Mouse (Mus musculus): ENCODE data around the gene Daam2.
A peak's percentile ranks its signal among the peaks of the same experiment; 100 is the strongest.

Gene Daam2

DNA sequence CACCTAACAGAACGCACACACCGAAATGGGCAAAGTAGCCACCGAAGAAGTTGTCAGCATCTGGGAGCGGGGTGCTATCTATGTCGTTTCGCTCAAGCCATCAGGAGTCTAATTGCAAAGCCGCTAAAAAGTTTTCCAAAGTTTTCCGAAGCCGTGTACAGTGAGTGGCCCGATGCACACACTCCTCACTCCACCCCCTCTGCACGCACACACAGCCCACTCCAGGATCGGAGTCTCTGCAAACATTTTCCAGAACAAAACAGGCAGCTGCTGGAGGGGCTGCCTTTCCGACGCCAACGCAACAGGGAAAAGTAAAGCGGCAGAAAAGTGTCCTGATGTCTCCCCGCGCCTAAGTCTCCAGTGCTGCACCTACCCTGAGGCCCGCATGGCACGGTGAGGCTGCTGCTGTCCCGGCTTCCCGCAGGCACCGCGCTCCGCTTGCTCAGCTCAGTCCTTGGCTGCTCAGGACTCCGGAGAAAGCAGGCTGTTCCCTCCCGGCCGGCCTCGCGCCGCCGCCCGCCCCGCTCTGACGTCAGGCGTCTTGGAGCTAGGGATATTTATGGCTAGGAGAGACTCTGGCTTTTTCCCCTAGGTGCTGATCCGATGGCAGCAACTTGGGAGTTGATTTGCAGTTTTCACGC, at the start of gene Daam2:
Gene Daam2 (minus strand): TSS at position 514 of the 641 bp plus-strand sequence.
- DNase-seq (ENCODE audit: low spot score in 2 of 2), result peak; percentile 40 to 71

DNA sequence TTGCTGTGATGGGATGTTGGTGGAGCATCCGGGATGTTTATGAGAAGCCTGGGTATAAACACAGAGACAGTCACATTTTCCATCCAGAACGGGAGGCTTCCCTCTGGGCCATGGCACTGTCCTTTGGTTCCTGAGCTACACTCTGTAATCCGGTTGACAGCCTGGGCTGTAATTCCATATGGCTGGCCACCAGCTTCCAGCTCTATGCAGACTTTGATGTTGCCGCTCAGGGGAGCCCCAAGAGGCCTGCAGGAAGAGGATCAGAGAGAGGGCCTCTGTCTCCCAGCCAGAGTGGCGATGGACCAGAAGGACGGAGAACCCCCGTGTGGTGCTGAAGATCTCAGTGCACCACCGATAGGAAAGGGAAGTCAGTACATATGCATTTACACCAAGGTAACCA, 46.2 kb upstream of the Daam2 start:
- no peak for DNase-seq (ENCODE audit: low spot score in 2 of 2)

DNA sequence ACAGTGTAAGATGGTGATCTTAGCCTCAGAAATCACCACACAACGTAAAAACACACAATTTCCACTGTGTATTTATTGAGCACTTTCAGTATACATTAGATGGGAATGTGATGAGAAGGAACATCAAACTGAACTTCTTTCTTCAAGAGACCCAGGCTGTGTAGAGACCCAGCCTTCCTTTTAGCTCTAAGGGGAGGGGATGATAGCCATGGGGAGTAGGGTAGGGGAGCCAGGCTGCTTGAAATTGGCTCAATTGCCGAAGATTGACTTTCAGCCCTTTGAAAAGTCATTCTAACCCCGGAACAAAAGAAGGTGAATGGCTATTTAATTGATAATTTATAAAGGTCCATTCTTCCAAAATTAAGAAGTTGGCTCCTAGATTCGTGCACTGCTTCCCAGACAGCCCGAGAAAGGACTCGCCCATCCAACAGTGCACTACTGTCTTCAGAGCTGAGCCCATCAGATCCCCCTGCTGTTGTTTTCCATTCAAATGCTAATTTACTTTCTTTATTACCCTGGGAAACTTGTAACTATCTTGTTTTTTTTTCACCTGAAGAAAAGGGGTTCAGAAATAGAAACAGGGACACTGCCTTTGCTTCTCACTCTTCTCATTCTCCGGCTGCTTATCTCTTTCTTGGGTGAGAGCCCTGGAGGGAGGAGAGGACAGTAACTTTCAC, 43.3 kb upstream of the Daam2 start:
- no peak for DNase-seq (ENCODE audit: low spot score in 2 of 2)

- DNase-seq (ENCODE audit: low spot score in 2 of 2), result no peak
Observed at GRCm38 (mm10) chr17:49605397-49605796, 41.3 kb upstream of the Daam2 start.

DNA sequence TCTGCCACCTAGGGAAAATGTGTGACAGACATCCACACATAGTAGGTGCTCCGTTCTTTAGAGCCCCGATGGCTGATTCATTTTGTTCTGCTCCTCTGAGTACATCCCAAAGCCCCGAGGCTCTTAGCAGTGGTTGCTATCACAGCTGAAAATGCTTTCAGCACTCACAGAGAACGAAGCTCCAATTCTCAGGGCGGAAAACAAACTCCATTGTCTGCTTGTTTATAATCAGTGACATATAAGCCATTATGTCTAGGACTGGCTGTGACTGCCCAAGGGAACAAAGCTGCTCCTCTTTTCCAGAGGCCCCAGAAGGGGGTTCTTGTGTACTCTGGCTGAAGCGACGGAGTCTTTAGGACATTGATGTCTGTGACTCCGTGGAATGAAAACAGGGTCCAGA, 25.9 kb upstream of the Daam2 start:
- no peak for DNase-seq (ENCODE audit: low spot score in 2 of 2)

DNA sequence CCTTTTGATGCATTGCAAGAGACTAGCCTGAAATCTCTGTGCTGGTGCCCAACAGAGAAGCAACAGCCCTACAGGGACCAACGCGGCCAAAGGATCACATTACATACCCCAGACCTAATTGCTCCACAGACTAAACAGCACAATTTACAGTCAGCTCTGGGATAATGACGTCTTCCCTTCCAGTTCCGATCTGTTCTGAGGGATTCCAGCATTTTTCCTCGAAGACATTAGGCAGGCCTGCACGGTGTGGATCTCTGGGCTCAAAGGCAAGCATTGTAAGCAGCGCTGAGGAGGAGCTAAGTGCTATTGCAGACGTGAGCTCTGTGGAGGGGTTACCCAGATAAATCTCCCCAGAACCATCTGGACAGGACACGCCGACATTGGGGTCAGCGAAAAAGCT, 18.3 kb upstream of the Daam2 start:
- no peak for DNase-seq (ENCODE audit: low spot score in 2 of 2)

GRCm38 (mm10) chr17:49577321-49577720, 13.2 kb upstream of the Daam2 start:
- no peak for DNase-seq (ENCODE audit: low spot score in 2 of 2)

DNA sequence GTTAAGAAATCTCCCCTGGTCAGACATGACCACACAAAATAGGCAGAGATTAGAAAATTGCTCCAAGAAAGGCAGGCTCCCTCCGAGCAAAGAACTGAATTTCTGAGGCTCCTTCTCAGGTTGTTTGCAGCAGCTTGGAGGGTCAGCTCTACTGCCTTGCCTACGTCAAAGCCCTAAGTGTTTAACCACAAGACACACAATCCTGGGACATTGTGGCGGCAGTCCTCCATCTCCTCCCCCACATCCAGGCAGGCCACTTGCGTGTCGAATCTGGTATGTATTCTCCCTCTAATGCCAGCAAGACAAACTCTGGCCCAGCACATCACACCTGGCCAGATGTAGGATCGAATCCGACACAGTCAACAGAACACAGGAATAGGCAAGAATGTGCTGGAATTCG, 4.6 kb upstream of the Daam2 start:
- DNase-seq (ENCODE audit: low spot score in 2 of 2), result no peak

- no peak for DNase-seq (ENCODE audit: low spot score in 2 of 2)
Observed at GRCm38 (mm10) chr17:49564489-49564888, 346 bp upstream of the Daam2 start.

DNA sequence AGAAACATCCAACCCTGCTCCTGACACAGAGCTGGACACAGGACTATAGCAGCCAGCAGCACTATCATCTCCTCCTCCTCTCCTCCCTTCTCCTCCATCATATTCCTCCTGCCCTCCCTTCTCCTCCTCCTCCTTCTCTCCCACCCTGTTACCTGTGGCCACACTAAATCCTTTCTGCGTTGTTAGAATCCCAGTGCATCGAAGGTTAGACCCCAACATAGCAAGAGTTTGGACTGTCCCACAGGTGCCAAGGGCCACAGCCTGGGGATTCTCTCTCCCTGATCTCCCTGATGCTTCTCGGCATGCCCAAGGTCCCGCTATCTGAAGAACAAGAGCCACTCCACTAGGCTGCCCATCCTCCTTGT, 745 bp downstream of the Daam2 start:
- DNase-seq (ENCODE audit: low spot score in 2 of 2), result no peak

- DNase-seq (ENCODE audit: low spot score in 2 of 2), result no peak
Observed at GRCm38 (mm10) chr17:49562701-49563415, 1.3 kb downstream of the Daam2 start.

DNA sequence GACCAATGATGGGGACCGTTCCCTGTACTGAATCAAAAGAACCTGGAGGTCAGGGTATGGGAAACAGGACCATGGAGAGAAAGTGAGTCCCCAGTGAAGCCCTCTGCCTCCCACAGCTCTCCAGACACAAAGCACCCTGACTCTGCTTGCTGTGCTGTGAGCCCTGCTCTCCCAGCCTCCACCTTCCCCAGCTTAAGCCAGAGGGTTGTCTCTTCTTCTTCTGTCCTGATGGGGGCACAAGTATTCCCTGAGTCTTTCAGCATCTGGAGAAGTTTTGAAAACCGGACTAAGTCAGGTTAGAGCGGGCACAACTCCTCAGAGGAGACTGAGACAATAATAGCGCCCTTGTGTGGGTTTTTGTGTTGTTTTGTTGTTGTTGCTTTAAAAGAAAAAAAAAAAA, 2.2 kb downstream of the Daam2 start:
- no peak for DNase-seq (ENCODE audit: low spot score in 2 of 2)

GRCm38 (mm10) chr17:49559786-49560289, 4.3 kb downstream of the Daam2 start:
- no peak for DNase-seq (ENCODE audit: low spot score in 2 of 2)

DNA sequence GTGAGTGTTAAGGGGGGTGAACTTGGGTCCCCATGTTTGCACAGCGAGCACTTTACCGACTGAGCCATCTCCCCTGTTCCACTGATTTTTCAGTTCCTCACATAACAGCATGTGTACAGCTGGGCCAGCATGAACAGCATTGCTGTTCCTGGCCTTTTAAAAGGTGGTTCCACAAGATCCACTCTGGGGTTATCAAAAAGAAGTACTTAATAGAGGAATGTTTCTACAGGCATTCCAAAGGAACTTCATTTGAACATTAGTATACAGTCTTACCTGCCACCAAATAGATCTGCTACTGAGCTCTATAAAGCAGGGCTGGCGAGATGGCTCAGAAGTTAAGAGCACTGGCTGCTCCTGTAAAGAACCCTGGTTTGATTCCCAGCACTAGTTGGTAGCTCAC, 8.0 kb downstream of the Daam2 start:
- DNase-seq (ENCODE audit: low spot score in 2 of 2), result no peak

DNA sequence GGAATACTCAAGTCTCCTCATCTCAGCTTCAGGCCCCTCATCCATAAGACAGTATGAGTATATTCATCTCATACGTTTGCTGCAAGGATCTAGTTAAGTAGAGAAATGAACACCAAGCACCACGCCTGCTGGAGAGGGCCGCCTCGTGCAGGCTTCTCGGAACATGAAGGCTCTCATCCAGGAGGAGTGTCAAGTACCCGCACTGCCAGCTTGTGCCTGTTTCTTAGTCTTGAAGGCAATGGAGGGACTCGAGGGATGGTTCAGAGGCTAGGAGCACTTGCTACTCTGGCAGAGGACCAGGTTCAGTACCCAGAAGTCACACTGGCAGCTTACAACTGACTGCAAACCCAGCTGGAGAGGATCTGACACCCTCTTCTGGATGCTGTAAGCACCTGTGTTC, 12.2 kb downstream of the Daam2 start:
- DNase-seq (ENCODE audit: low spot score in 2 of 2), result no peak

- DNase-seq (ENCODE audit: low spot score in 2 of 2), result no peak
Observed at GRCm38 (mm10) chr17:49551465-49551864, 12.7 kb downstream of the Daam2 start.

DNA sequence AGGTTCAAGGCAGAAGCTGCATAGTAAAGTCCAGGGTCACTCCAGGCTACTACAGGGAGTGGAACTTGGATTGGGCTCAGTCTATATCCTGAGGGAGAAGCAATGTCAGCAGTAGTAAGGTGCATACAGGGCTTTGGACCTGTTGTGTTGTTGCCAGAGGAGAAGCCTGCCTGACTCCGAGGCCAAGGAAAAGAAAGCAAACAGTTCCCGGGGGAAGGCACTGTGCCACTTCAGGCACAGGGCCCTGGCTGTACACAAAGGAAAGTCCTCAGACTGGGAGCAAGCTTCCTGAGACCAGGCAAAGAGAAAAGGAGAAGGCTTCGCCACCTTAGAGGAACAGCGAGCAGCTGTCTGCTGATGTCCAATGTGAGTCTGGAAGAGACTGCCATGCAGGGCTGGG, 18.1 kb downstream of the Daam2 start:
- DNase-seq (ENCODE audit: low spot score in 2 of 2), result no peak

GRCm38 (mm10) chr17:49545424-49545823, 18.7 kb downstream of the Daam2 start:
- no peak for DNase-seq (ENCODE audit: low spot score in 2 of 2)

DNA sequence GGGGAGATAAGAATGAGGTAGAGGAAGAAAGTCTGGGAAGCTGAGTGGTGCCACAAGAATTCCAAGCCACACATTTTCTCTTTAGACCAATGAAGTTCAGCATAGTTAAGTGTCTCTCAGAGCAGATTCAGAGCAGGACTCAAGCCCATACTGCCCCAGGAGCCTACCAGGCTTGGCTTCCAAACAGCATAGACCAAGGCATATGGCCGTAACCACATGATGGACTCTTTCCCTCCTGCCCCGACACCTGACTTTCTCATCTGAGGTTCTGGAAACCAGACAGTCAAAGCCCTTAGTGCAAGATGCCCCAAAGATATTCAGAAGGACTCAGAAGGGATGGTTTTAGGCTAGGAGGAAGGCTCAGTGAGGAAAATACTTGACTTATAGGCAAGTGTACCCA, 19.6 kb downstream of the Daam2 start:
- DNase-seq (ENCODE audit: low spot score in 2 of 2), result no peak

GRCm38 (mm10) chr17:49540706-49541105, 23.4 kb downstream of the Daam2 start:
- no peak for DNase-seq (ENCODE audit: low spot score in 2 of 2)

- DNase-seq (ENCODE audit: low spot score in 2 of 2), result peak in 1 of 2 experiments; percentile 6
Observed at GRCm38 (mm10) chr17:49539204-49539603, 24.9 kb downstream of the Daam2 start.

GRCm38 (mm10) chr17:49535580-49535979, 28.6 kb downstream of the Daam2 start:
- no peak for DNase-seq (ENCODE audit: low spot score in 2 of 2)

- DNase-seq (ENCODE audit: low spot score in 2 of 2), result no peak
Observed at GRCm38 (mm10) chr17:49534267-49534719, 29.9 kb downstream of the Daam2 start.
